Mouse (Mus musculus) embryonic facial prominence, embryonic 11.5 days (tissue): Measurements from ENCODE around the gene Wdfy1. TPM values are rescaled to one million over a fixed set of nuclear protein-coding genes. Genes with fewer than 3 reads are reported as not detected.
A peak's percentile ranks its signal among the peaks of the same experiment; 100 is the strongest.

Experiments
- ATAC-seq: fragments of 200-750 bp; cut with Nextera tagmentation; replicated peaks from 2 replicates; pipeline ENCODE4 v1.8.0; 2017; ENCODE audit warnings: low read depth; ENCODE audit not compliant: insufficient number of reproducible peaks, low FRiP score, low TSS enrichment
- DNase-seq: peaks from one replicate; pipeline ENCODE4 v3.0.0-alpha.2; 2015; ENCODE audit warnings: low spot score
- H3K27ac ChIP-seq: fragments of 300-500 bp; sonication (generic); replicated peaks from 2 replicates; pipeline ENCODE4 v1.5.1; 2014; ENCODE audit warnings: mild to moderate bottlenecking, low read depth, low read length, control low read depth
- H3K27me3 ChIP-seq: fragments of 300-500 bp; sonication (generic); 2 replicates; pipeline ENCODE4 v1.6.1; 2014; ENCODE audit warnings: mild to moderate bottlenecking, low read length, moderate library complexity, mixed read lengths; ENCODE audit not compliant: control insufficient read depth, insufficient read depth
- H3K36me3 ChIP-seq: fragments of 300-500 bp; sonication (generic); replicated peaks from 2 replicates; pipeline ENCODE4 v1.6.1; 2014; ENCODE audit warnings: low read depth, mild to moderate bottlenecking, low read length, moderate library complexity, mixed read lengths; ENCODE audit not compliant: control insufficient read depth, insufficient read depth
- H3K4me1 ChIP-seq: fragments of 300-500 bp; sonication (generic); 2 replicates; pipeline ENCODE4 v1.6.1; 2014; ENCODE audit warnings: low read length, mixed read lengths; ENCODE audit not compliant: control insufficient read depth, insufficient read depth
- H3K4me2 ChIP-seq: fragments of 300-500 bp; sonication (generic); 2 replicates; pipeline ENCODE4 v1.6.1; 2014; ENCODE audit warnings: low read depth, mild to moderate bottlenecking, control low read depth, low read length, moderate library complexity
- H3K4me3 ChIP-seq: fragments of 300-500 bp; sonication (generic); 2 replicates; pipeline ENCODE4 v1.5.1; 2014; ENCODE audit warnings: low read depth, low read length, control low read depth
- H3K9ac ChIP-seq: fragments of 300-500 bp; sonication (generic); replicated peaks from 2 replicates; pipeline ENCODE4 v1.6.1; 2014; ENCODE audit warnings: mild to moderate bottlenecking, control low read depth, low read length
- H3K9me3 ChIP-seq: fragments of 300-500 bp; sonication (generic); replicated peaks from 2 replicates; pipeline ENCODE4 v1.6.1; 2016; ENCODE audit warnings: mild to moderate bottlenecking, low read length, inconsistent platforms, mixed read lengths; ENCODE audit not compliant: control insufficient read depth
- WGBS: fragments of 180-500 bp; shearing (Covaris S2); extraction: QIAGEN DNeasy Blood & Tissue Kit; methylation state at CpG from one replicate; pipeline ENCODE4 v1.1.7; 2014; 5-methylcytosine and 5-hydroxymethylcytosine counted together
- polyA plus RNA-seq: library from polyadenylated mRNA; unstranded; fragments of >200 nt; fragmentation: Nextera tagmentation; extraction: Ambion mirVana; gene quantifications from 2 replicates; pipeline ENCODE4 v1.2.1, GENCODE M21; 2014

Wdfy1 gene
- polyA plus RNA-seq, 1 experiment from 2014 or later = 35.7 TPM

GRCm38 (mm10) chr1:79764483-79764882 lies 11.5 kb downstream of the Wdfy1 start:
- H3K27me3 ChIP-seq = no peaks in the 10 kb centered on the region
- no peak for ATAC-seq
- H3K9me3 ChIP-seq = no peaks in the 10 kb centered on the region
- no peaks in the 10 kb centered on the region for H3K36me3 ChIP-seq
- no peak overlapping the region for H3K9ac ChIP-seq
- WGBS = 98% methylated on average over 1 of the region's 1 CpGs
- H3K4me2 ChIP-seq = no peak overlapping the region
- DNase-seq = no peak
- no peak overlapping the region for H3K4me3 ChIP-seq
- no peaks in the 10 kb centered on the region; the same call in 1 of the 2 replicates for H3K4me1 ChIP-seq
- no peak overlapping the region for H3K27ac ChIP-seq

- Histone ChIP-seq H3K27me3 (no peaks in the 10 kb centered on the region), H3K4me3 (no peak overlapping the region), H3K9ac (no peak overlapping the region), H3K27ac (no peak overlapping the region), H3K4me1 (no peaks in the 10 kb centered on the region; the same call in 1 of the 2 replicates), H3K4me2 (no peak overlapping the region), H3K9me3 (no peaks in the 10 kb centered on the region), H3K36me3 (no peaks in the 10 kb centered on the region)
- 84% methylated on average over 2 of the region's 2 CpGs for WGBS
- DNase-seq = no peak
- no peak for ATAC-seq
Observed at GRCm38 (mm10) chr1:79764031-79764430, 11.9 kb downstream of the Wdfy1 start.

GRCm38 (mm10) chr1:79762282-79763250 lies 13.4 kb downstream of the Wdfy1 start:
- 62% methylated on average over 16 of the region's 16 CpGs for WGBS
- H3K36me3 ChIP-seq = no peaks in the 10 kb centered on the region
- H3K4me2 ChIP-seq = peak overlapping the region; percentile 83
- no peak for DNase-seq
- H3K9ac ChIP-seq = no peak overlapping the region; the same call in 1 of the 2 replicates
- H3K27ac ChIP-seq = no peak overlapping the region
- ATAC-seq = no peak
- no peaks in the 10 kb centered on the region for H3K27me3 ChIP-seq
- H3K9me3 ChIP-seq = no peaks in the 10 kb centered on the region
- H3K4me3 ChIP-seq = peak overlapping the region; percentile 89; the same call in 1 of the 2 replicates
- no peaks in the 10 kb centered on the region; the same call in 1 of the 2 replicates for H3K4me1 ChIP-seq

- ATAC-seq (peak; percentile 35), DNase-seq (no peak)
- H3K4me1 ChIP-seq = no peaks in the 10 kb centered on the region; the same call in 1 of the 2 replicates
- peak overlapping the region; percentile 83 for H3K4me2 ChIP-seq
- H3K36me3 ChIP-seq = no peaks in the 10 kb centered on the region
- no peaks in the 10 kb centered on the region for H3K9me3 ChIP-seq
- H3K9ac ChIP-seq = peak overlapping the region; percentile 43
- peak overlapping the region; percentile 89 for H3K4me3 ChIP-seq
- no peak overlapping the region for H3K27ac ChIP-seq
- H3K27me3 ChIP-seq = no peaks in the 10 kb centered on the region
- 1% methylated on average over 6 of the region's 6 CpGs for WGBS
Observed at GRCm38 (mm10) chr1:79761917-79762271, 14.0 kb downstream of the Wdfy1 start.

GRCm38 (mm10) chr1:79761106-79761916 lies 14.6 kb downstream of the Wdfy1 start:
- Histone ChIP-seq H3K4me3 (peak overlapping the region; percentile 89), H3K4me2 (peak overlapping the region; percentile 83), H3K27ac (no peak overlapping the region), H3K36me3 (no peaks in the 10 kb centered on the region), H3K27me3 (no peaks in the 10 kb centered on the region), H3K9me3 (no peaks in the 10 kb centered on the region), H3K4me1 (no peaks in the 10 kb centered on the region; the same call in 1 of the 2 replicates), H3K9ac (peak overlapping the region; percentile 85)
- ATAC-seq (peak; percentile 93), DNase-seq (peak; percentile 90)
- WGBS = under 1% methylated on average over 61 of the region's 65 CpGs

- Histone ChIP-seq H3K4me1 (no peaks in the 10 kb centered on the region; the same call in 1 of the 2 replicates), H3K27me3 (no peaks in the 10 kb centered on the region), H3K4me3 (peak overlapping the region; percentile 89), H3K9me3 (no peaks in the 10 kb centered on the region), H3K4me2 (peak overlapping the region; percentile 83), H3K36me3 (no peaks in the 10 kb centered on the region), H3K9ac (peak overlapping the region; percentile 85), H3K27ac (no peak overlapping the region)
- 9% methylated on average over 11 of the region's 11 CpGs for WGBS
- ATAC-seq = peak; percentile 8; the same call in 1 of the 2 replicates
- DNase-seq = no peak
Observed at GRCm38 (mm10) chr1:79760656-79761055, 15.3 kb downstream of the Wdfy1 start.

GRCm38 (mm10) chr1:79759436-79759972 lies 16.4 kb downstream of the Wdfy1 start:
- Histone ChIP-seq H3K4me2 (no peak overlapping the region), H3K4me3 (no peak overlapping the region), H3K27me3 (no peaks in the 10 kb centered on the region), H3K9me3 (no peaks in the 10 kb centered on the region), H3K4me1 (no peaks in the 10 kb centered on the region; the same call in 1 of the 2 replicates), H3K36me3 (no peaks in the 10 kb centered on the region), H3K27ac (no peak overlapping the region), H3K9ac (no peak overlapping the region)
- no peak for ATAC-seq
- WGBS = 69% methylated on average over 5 of the region's 5 CpGs
- DNase-seq = no peak
